Mouse (Mus musculus): ENCODE data around the gene Brpf1.

The Brpf1 gene

GRCm38 (mm10) chr6:113306986-113307349 is at the start of gene Brpf1:
Gene Brpf1 (plus strand): TSS chr6:113307137.
- DNase-seq (ENCODE audit: low spot score), result no peak

GRCm38 (mm10) chr6:113261174-113261858 is 45.6 kb upstream of the Brpf1 start:
- DNase-seq (ENCODE audit: low spot score), result no peak

GRCm38 (mm10) chr6:113263531-113263930 is 43.4 kb upstream of the Brpf1 start:
- no peak for DNase-seq (ENCODE audit: low spot score)

- no peak for DNase-seq (ENCODE audit: low spot score)
Measured at GRCm38 (mm10) chr6:113264429-113264828, 42.5 kb upstream of the Brpf1 start.

- DNase-seq (ENCODE audit: low spot score), result no peak
Measured at GRCm38 (mm10) chr6:113266996-113267655, 39.8 kb upstream of the Brpf1 start.

GRCm38 (mm10) chr6:113267988-113268387 is 38.9 kb upstream of the Brpf1 start:
- DNase-seq (ENCODE audit: low spot score), result no peak

- no peak for DNase-seq (ENCODE audit: low spot score)
Measured at GRCm38 (mm10) chr6:113272365-113272764, 34.6 kb upstream of the Brpf1 start.

- no peak for DNase-seq (ENCODE audit: low spot score)
Measured at GRCm38 (mm10) chr6:113276846-113277245, 30.1 kb upstream of the Brpf1 start.

GRCm38 (mm10) chr6:113281676-113282075 is 25.3 kb upstream of the Brpf1 start:
- no peak for DNase-seq (ENCODE audit: low spot score)

- DNase-seq (ENCODE audit: low spot score), result no peak
Measured at GRCm38 (mm10) chr6:113282101-113282802, 24.7 kb upstream of the Brpf1 start, which contains the start of gene Cpne9. Gene Cpne9 (plus strand): TSS chr6:113282307.

- no peak for DNase-seq (ENCODE audit: low spot score)
Measured at GRCm38 (mm10) chr6:113282969-113283368, 24.0 kb upstream of the Brpf1 start.

- no peak for DNase-seq (ENCODE audit: low spot score)
Measured at GRCm38 (mm10) chr6:113283500-113283899, 23.4 kb upstream of the Brpf1 start.

- no peak for DNase-seq (ENCODE audit: low spot score)
Measured at GRCm38 (mm10) chr6:113284931-113285330, 22.0 kb upstream of the Brpf1 start.

- no peak for DNase-seq (ENCODE audit: low spot score)
Measured at GRCm38 (mm10) chr6:113286316-113286715, 20.6 kb upstream of the Brpf1 start.

- DNase-seq (ENCODE audit: low spot score), result no peak
Measured at GRCm38 (mm10) chr6:113287236-113287635, 19.7 kb upstream of the Brpf1 start.

- no peak for DNase-seq (ENCODE audit: low spot score)
Measured at GRCm38 (mm10) chr6:113289346-113289745, 17.6 kb upstream of the Brpf1 start.

GRCm38 (mm10) chr6:113290346-113290745 is 16.6 kb upstream of the Brpf1 start:
- no peak for DNase-seq (ENCODE audit: low spot score)

- DNase-seq (ENCODE audit: low spot score), result no peak
Measured at GRCm38 (mm10) chr6:113292938-113293337, 14.0 kb upstream of the Brpf1 start.

GRCm38 (mm10) chr6:113296046-113296445 is 10.9 kb upstream of the Brpf1 start:
- no peak for DNase-seq (ENCODE audit: low spot score)

GRCm38 (mm10) chr6:113296639-113297038 is 10.3 kb upstream of the Brpf1 start:
- no peak for DNase-seq (ENCODE audit: low spot score)

GRCm38 (mm10) chr6:113301350-113301749 is 5.6 kb upstream of the Brpf1 start:
- no peak for DNase-seq (ENCODE audit: low spot score)

- DNase-seq (ENCODE audit: low spot score), result no peak
Measured at GRCm38 (mm10) chr6:113302258-113302657, 4.7 kb upstream of the Brpf1 start.

Measured in ovary, adult 18-20 months (tissue).